In the genomic region with DNA sequence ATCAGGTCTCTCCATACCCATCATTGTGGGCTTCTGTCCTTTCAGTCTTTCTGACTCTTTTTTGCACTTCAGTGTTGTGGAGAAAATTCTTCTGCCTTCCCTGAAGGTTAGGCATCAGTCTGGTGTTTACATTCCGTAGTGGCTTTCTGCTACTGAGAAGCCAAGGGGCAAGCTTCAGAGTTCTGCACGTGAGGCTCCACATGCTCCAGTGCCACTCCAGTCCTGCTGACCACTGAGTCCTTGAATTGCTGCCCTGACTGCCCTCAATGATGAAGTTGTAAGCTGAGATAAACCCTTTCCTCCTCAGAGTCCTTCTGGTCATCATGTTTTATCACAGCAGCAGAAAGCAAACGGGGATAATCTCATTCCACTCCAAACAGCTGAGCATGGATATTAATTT, we compare ENCODE assay signal across 21 mouse cellular contexts. TPM values are rescaled to one million over a fixed set of nuclear protein-coding genes. Genes with fewer than 3 reads are reported as not detected.
DNase-seq lines count a peak whose midpoint lies in the region; ATAC-seq and TF ChIP-seq lines count a peak whose summit lies in the region.
"Had no signal": no experiment of that assay in that cellular context is flagged by ENCODE, and none has a peak within 500 bp of the region (broad histone marks: within the 10 kb centered on the region; RNA-seq: fewer than 3 reads in every experiment).

No protein-coding gene starts in this region.

- 39% methylated on average over 3 of the region's 3 CpGs for WGBS in kidney, adult 2 months
- 47% methylated on average over 3 of the region's 3 CpGs for WGBS in kidney, embryonic 15.5 days
- 74% methylated on average over 3 of the region's 3 CpGs for WGBS in hindbrain, embryonic 12.5 days

- peak; percentile 48 for DNase-seq in kidney, adult 2 months
- DNase-seq in adrenal gland, adult 2 months, result peak; percentile 73
- peak; percentile 42 for DNase-seq in adrenal gland, postnatal 25 days
- peak; percentile 8 to 26 for DNase-seq in kidney, postnatal 4 days
- DNase-seq in thymus, postnatal 0 days (ENCODE audit: low spot score), result no peak
- DNase-seq: cerebellum, adult 2 months; cerebellum, postnatal 25 days; gastrocnemius, adult 2 months; heart, postnatal 4 days; left cerebral cortex, postnatal 4 days; thymus, adult 2 months had no signal

- no peak for TF ChIP-seq POLR2A in kidney, adult 2 months (IDR thresholded peaks at IDR 0.05; ENCODE audit: low read depth, low read length)

- H3K4me1 ChIP-seq in kidney, adult 2 months (ENCODE audit: control insufficient read depth, insufficient read depth, low read length), result no peaks in the 10 kb centered on the region
- no peaks in the 10 kb centered on the region for H3K4me1 ChIP-seq in kidney, embryonic 15.5 days
- no peaks in the 10 kb centered on the region for H3K4me1 ChIP-seq in hindbrain, embryonic 12.5 days
- H3K4me1 ChIP-seq: embryonic facial prominence, embryonic 13.5 days; forebrain, embryonic 12.5 days; heart, embryonic 10.5 days; intestine, embryonic 15.5 days; limb, embryonic 15.5 days had no signal

- no peak overlapping the region for H3K9ac ChIP-seq in kidney, embryonic 15.5 days
- no peak overlapping the region for H3K9ac ChIP-seq in hindbrain, embryonic 12.5 days
- H3K9ac ChIP-seq: embryonic facial prominence, embryonic 13.5 days; forebrain, embryonic 12.5 days; intestine, embryonic 15.5 days; limb, embryonic 15.5 days had no signal

- no peaks in the 10 kb centered on the region for H3K27me3 ChIP-seq in kidney, adult 2 months (replicated peaks; ENCODE audit: control insufficient read depth, insufficient read depth, low read length)
- H3K27me3 ChIP-seq in kidney, embryonic 15.5 days, result no peaks in the 10 kb centered on the region
- H3K27me3 ChIP-seq in hindbrain, embryonic 12.5 days, result no peaks in the 10 kb centered on the region
- H3K27me3 ChIP-seq: embryonic facial prominence, embryonic 13.5 days; forebrain, embryonic 12.5 days; intestine, embryonic 15.5 days; limb, embryonic 15.5 days had no signal

- H3K36me3 ChIP-seq in kidney, adult 2 months (ENCODE audit: control insufficient read depth, insufficient read depth, low read length), result no peaks in the 10 kb centered on the region
- H3K36me3 ChIP-seq in kidney, embryonic 15.5 days, result no peaks in the 10 kb centered on the region
- H3K36me3 ChIP-seq in hindbrain, embryonic 12.5 days, result no peaks in the 10 kb centered on the region
- H3K36me3 ChIP-seq: embryonic facial prominence, embryonic 13.5 days; forebrain, embryonic 12.5 days; heart, embryonic 10.5 days; intestine, embryonic 15.5 days; limb, embryonic 15.5 days had no signal

- H3K27ac ChIP-seq in kidney, adult 2 months (ENCODE audit: insufficient read depth, low read depth, low read length), result no peak overlapping the region
- H3K27ac ChIP-seq in kidney, embryonic 15.5 days, result no peak overlapping the region
- H3K27ac ChIP-seq in hindbrain, embryonic 12.5 days, result no peak overlapping the region
- H3K27ac ChIP-seq: embryonic facial prominence, embryonic 13.5 days; forebrain, embryonic 12.5 days; gastrocnemius, adult 2 months; heart, embryonic 10.5 days; intestine, embryonic 15.5 days; limb, embryonic 15.5 days had no signal

- H3K4me3 ChIP-seq in kidney, adult 2 months (ENCODE audit: insufficient read depth, low read depth, low read length), result no peak overlapping the region
- no peak overlapping the region for H3K4me3 ChIP-seq in kidney, embryonic 15.5 days (replicated peaks)
- H3K4me3 ChIP-seq in hindbrain, embryonic 12.5 days, result no peak overlapping the region
- H3K4me3 ChIP-seq: embryonic facial prominence, embryonic 13.5 days; erythroblast, embryonic 14.5 days; forebrain, embryonic 12.5 days; gastrocnemius, adult 2 months; heart, embryonic 10.5 days; intestine, embryonic 15.5 days; limb, embryonic 15.5 days had no signal

- ATAC-seq in kidney, embryonic 15.5 days (replicated peaks; ENCODE audit: low FRiP score), result no peak
- no peak for ATAC-seq in hindbrain, embryonic 12.5 days (ENCODE audit: low FRiP score)
- ATAC-seq: hindbrain, embryonic 16.5 days; intestine, embryonic 15.5 days had no signal

- H3K4me2 ChIP-seq in kidney, embryonic 15.5 days, result no peak overlapping the region
- H3K4me2 ChIP-seq in hindbrain, embryonic 12.5 days (replicated peaks), result no peak overlapping the region
- H3K4me2 ChIP-seq: embryonic facial prominence, embryonic 13.5 days; forebrain, embryonic 12.5 days; intestine, embryonic 15.5 days; limb, embryonic 15.5 days; midbrain, embryonic 11.5 days had no signal

- no peaks in the 10 kb centered on the region for H3K9me3 ChIP-seq in kidney, embryonic 15.5 days (replicated peaks)
- H3K9me3 ChIP-seq in hindbrain, embryonic 12.5 days (replicated peaks), result no peaks in the 10 kb centered on the region
- H3K9me3 ChIP-seq: embryonic facial prominence, embryonic 13.5 days; forebrain, embryonic 12.5 days; heart, embryonic 10.5 days; intestine, embryonic 15.5 days; limb, embryonic 15.5 days had no signal

- TF ChIP-seq CTCF in kidney, adult 2 months (conservative IDR thresholded peaks at IDR 0.05; ENCODE audit: insufficient read depth, insufficient read length, low read depth, low read length), result no peak

RNA-seq across cellular contexts. Expression of a gene that starts 24.4 kb away (rescaled TPM):
- 12.6 and 15.1 TPM in 2 replicates for polyA plus RNA-seq in kidney, adult 2 months (2012; rRNA removed)
- 16.7 and 17.2 TPM in 2 replicates for polyA plus RNA-seq in kidney, embryonic 15.5 days (2015; fragmentation: Nextera tagmentation; extraction: Ambion mirVana)
- 10 to 100 TPM; 28.5 to 40.3 TPM for total RNA-seq in adrenal gland, adult 2 months (2021)
- polyA plus RNA-seq in adrenal gland, adult 2 months (2012; rRNA removed), result 37.8 and 49.3 TPM in 2 replicates
- total RNA-seq in adrenal gland, postnatal 25 days (2021), result 32.3 and 41.0 TPM in 2 replicates
- 27.9 and 29.0 TPM in 2 replicates for polyA plus RNA-seq in hindbrain, embryonic 12.5 days (2016; fragmentation: Nextera tagmentation; extraction: Ambion mirVana)
- 12.1 and 13.8 TPM in 2 replicates for polyA plus RNA-seq in thymus, postnatal 0 days (2015; fragmentation: Nextera tagmentation; extraction: Ambion mirVana)

RNA-seq across cellular contexts. Expression of a gene that starts 28.9 kb away (rescaled TPM):
- polyA plus RNA-seq in kidney, adult 2 months (2012; rRNA removed), result 33.6 and 40.3 TPM in 2 replicates
- polyA plus RNA-seq in kidney, embryonic 15.5 days (2015; fragmentation: Nextera tagmentation; extraction: Ambion mirVana), result 14.1 and 14.7 TPM in 2 replicates
- 10 to 100 TPM; 68.1 to 80.1 TPM for total RNA-seq in adrenal gland, adult 2 months (2021)
- 18.3 and 20.9 TPM in 2 replicates for polyA plus RNA-seq in adrenal gland, adult 2 months (2012; rRNA removed)
- total RNA-seq in adrenal gland, postnatal 25 days (2021), result 91.9 and 102 TPM in 2 replicates
- 15.5 and 18.4 TPM in 2 replicates for polyA plus RNA-seq in hindbrain, embryonic 12.5 days (2016; fragmentation: Nextera tagmentation; extraction: Ambion mirVana)
- 311 and 342 TPM in 2 replicates for polyA plus RNA-seq in thymus, postnatal 0 days (2015; fragmentation: Nextera tagmentation; extraction: Ambion mirVana)
